Mouse (Mus musculus) lung, embryonic 16.5 days (tissue): ENCODE measurements around the gene Mea1. TPM values are rescaled to one million over a fixed set of nuclear protein-coding genes. Genes with fewer than 3 reads are reported as not detected.
A peak's percentile ranks its signal among the peaks of the same experiment; 100 is the strongest.

Experiments
- ATAC-seq: fragments of 200-750 bp; cut with Nextera tagmentation; 2 replicates; pipeline ENCODE4 v1.8.0; 2017; ENCODE audit warnings: low read depth, mild to moderate bottlenecking, moderate library complexity
- H3K27ac ChIP-seq: fragments of 300-500 bp; sonication (generic); 2 replicates; pipeline ENCODE4 v1.5.1; 2014; ENCODE audit warnings: mild to moderate bottlenecking, control low read depth, low read length
- H3K27me3 ChIP-seq: fragments of 300-500 bp; sonication (generic); 2 replicates; pipeline ENCODE4 v1.6.1; 2014; ENCODE audit warnings: low read depth, low read length, mixed read lengths; ENCODE audit not compliant: control insufficient read depth, insufficient read depth
- H3K36me3 ChIP-seq: fragments of 300-500 bp; sonication (generic); 2 replicates; pipeline ENCODE4 v1.6.1; 2014; ENCODE audit warnings: low read length; ENCODE audit not compliant: control insufficient read depth, insufficient read depth
- H3K4me1 ChIP-seq: fragments of 300-500 bp; sonication (generic); replicated peaks from 2 replicates; pipeline ENCODE4 v1.6.1; 2014; ENCODE audit warnings: low read length, mixed read lengths; ENCODE audit not compliant: control insufficient read depth, insufficient read depth
- H3K4me2 ChIP-seq: fragments of 300-500 bp; sonication (generic); 2 replicates; pipeline ENCODE4 v1.6.1; 2014; ENCODE audit warnings: low read depth, low read length, control low read depth
- H3K4me3 ChIP-seq: fragments of 300-500 bp; sonication (generic); 2 replicates; pipeline ENCODE4 v1.5.1; 2014; ENCODE audit warnings: mild to moderate bottlenecking, low read length, control low read depth
- H3K9ac ChIP-seq: fragments of 300-500 bp; sonication (generic); 2 replicates; pipeline ENCODE4 v1.6.1; 2014; ENCODE audit warnings: low read length, control low read depth
- H3K9me3 ChIP-seq: fragments of 300-500 bp; sonication (generic); 2 replicates; pipeline ENCODE4 v1.6.1; 2016; ENCODE audit warnings: low read length; ENCODE audit not compliant: control insufficient read depth
- WGBS: fragments of 180-500 bp; shearing (Covaris S2); extraction: QIAGEN DNeasy Blood & Tissue Kit; methylation state at CpG from one replicate; pipeline ENCODE4 v1.1.7; 2014; 5-methylcytosine and 5-hydroxymethylcytosine counted together
- polyA plus RNA-seq: library from polyadenylated mRNA; unstranded; fragments of >200 nt; fragmentation: Nextera tagmentation; extraction: Ambion mirVana; gene quantifications from 2 replicates; pipeline ENCODE4 v1.2.1, GENCODE M21; 2015

The Mea1 gene
- polyA plus RNA-seq, 1 experiment from 2014 or later = 129 TPM

DNA sequence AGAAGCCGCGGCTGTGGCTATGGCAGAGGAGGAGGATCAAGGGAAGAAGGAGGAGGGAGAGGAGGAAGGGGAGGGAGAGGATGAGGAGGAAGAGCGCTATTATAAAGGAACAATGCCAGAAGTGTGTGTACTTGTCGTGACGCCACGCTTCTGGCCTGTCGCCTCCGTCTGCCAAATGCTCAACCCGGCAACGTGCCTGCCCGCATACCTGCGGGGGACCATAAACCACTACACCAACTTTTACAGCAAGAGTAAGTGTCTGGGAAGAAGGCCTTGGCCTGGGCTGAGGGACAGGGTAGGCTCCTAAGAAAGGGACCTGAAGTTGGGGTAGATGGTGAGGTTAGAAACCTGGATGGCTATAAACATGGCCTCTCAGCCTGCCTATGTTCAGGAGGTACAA is 16.6 kb upstream of the Mea1 start:
- H3K4me1 ChIP-seq = no peaks in the 10 kb centered on the region
- H3K4me3 ChIP-seq = no peak overlapping the region
- H3K36me3 ChIP-seq = peaks cover 67% of the 10 kb centered on the region
- H3K9me3 ChIP-seq = no peaks in the 10 kb centered on the region
- ATAC-seq = no peak
- no peak overlapping the region for H3K27ac ChIP-seq
- H3K4me2 ChIP-seq = no peak overlapping the region
- no peak overlapping the region for H3K9ac ChIP-seq
- H3K27me3 ChIP-seq = no peaks in the 10 kb centered on the region
- WGBS = 86% methylated on average over 12 of the region's 12 CpGs

DNA sequence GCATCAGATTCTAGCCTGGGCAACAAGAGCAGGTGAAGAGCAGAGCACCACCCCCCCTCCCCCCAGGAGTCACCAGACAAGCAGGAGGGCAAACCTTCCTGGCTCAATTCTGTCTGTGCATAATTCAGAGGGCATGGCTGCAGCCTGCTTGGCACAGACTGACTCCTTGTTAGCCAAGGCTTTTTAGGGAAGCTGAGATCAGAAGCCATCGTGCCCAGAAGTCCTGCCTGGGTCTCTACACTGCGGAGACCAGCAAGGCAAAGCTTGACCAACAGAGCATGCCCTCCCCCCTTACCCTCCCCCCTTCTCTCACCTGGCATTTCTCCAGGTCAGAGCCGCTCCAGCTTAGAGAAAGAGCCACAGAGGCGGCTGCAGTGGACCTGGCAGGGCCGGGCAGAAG is 15.9 kb upstream of the Mea1 start:
- WGBS = 76% methylated on average over 5 of the region's 5 CpGs
- H3K4me1 ChIP-seq = no peaks in the 10 kb centered on the region
- no peak overlapping the region for H3K27ac ChIP-seq
- H3K4me3 ChIP-seq = no peak overlapping the region
- no peaks in the 10 kb centered on the region for H3K27me3 ChIP-seq
- H3K4me2 ChIP-seq = no peak overlapping the region
- no peaks in the 10 kb centered on the region for H3K9me3 ChIP-seq
- peaks cover 62% of the 10 kb centered on the region for H3K36me3 ChIP-seq
- no peak for ATAC-seq
- H3K9ac ChIP-seq = no peak overlapping the region

DNA sequence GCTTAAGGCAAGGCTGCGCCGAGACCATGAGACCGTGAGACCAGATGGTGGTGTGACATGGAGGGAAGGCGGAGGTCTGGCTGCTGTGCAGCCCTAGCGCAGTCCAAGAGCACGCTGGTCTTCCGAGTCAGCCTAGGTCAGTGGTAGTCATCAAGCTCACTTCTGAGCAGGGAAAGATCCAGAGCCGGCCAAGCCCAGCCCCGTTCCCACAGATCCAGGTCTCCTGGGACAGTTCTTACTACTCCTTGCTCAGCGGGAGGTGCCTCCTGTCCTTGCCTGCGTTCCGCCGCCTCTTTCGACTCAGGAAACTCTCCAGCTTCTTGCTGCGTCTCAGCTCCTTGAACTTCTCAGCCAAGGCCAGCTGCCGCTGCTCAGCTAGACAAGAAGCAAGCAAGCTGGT is 10.9 kb upstream of the Mea1 start:
- Histone ChIP-seq H3K9ac (no peak overlapping the region), H3K27ac (no peak overlapping the region), H3K4me3 (no peak overlapping the region), H3K36me3 (peaks cover 38% of the 10 kb centered on the region), H3K27me3 (no peaks in the 10 kb centered on the region), H3K9me3 (no peaks in the 10 kb centered on the region), H3K4me2 (no peak overlapping the region), H3K4me1 (no peaks in the 10 kb centered on the region)
- 88% methylated on average over 16 of the region's 16 CpGs for WGBS
- no peak for ATAC-seq

DNA sequence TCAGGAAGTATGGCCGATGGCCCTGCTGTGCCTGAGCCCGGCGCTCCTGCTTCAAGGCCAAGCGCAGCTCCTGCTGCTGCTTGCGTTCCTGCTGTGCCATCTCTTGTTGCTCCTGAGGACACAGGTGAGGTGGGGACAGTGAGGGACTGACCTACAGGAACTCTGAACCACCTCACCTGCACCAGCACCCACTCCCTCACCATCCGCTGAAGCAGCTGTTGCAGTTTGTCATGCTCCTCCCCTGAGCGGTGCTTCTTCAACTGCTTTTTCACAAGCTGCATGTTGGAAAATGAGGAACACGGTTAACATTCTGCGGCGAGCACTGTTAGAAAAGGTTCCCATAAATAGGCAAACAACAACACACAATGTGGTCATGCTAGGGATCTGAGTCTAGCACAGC is 8.7 kb upstream of the Mea1 start:
- Histone ChIP-seq H3K36me3 (peaks cover 22% of the 10 kb centered on the region), H3K4me1 (peaks cover 10% of the 10 kb centered on the region), H3K27ac (no peak overlapping the region), H3K9me3 (no peaks in the 10 kb centered on the region), H3K4me3 (no peak overlapping the region), H3K9ac (no peak overlapping the region), H3K4me2 (no peak overlapping the region), H3K27me3 (no peaks in the 10 kb centered on the region)
- no peak for ATAC-seq
- WGBS = 94% methylated on average over 10 of the region's 10 CpGs

DNA sequence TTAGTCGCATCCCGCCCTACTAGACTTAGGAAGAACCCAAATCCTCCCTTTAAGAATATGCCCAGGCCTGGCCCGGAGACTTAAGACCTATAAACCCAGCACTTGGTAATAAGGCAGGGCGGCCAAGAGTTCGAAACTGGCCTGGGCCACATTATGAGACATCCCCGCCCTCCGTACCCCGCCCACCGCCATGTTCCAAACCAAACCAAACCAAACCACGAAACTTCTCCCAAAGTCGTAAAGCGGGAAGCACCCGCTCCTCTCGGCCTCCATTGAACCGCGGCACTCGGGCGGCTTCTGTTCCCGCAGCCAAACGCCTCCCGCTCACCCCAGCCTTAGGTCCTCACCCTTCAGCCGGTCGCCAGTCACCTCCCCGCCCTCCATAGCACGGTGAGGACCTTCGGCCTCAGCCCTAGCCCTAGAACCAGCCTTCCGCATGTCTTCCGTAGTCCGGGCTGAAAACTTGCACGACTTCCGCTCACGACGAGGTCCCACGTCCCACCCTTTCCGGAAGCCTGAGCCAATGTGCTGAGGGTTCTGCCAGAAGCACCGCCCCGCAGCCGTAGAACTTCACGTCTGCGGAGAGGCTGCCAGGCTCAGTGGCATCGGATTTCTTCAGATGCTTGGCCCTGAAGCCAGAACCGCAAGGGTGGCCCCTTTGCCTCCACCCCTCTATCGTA is 4.6 kb upstream of the Mea1 start, which contains the start of gene Rrp36:
Gene Rrp36, minus strand, starts transcription at position 503 of the 680 bp plus-strand sequence.
- Histone ChIP-seq H3K4me2 (peak within 1 kb of the TSS; percentile 86), H3K4me3 (peak within 1 kb of the TSS; percentile 81), H3K4me1 (peaks cover 17% of the 10 kb centered on the region), H3K9ac (peak within 1 kb of the TSS; percentile 76), H3K36me3 (peaks cover 29% of the 10 kb centered on the region), H3K27ac (peak within 1 kb of the TSS; percentile 86), H3K27me3 (no peaks in the 10 kb centered on the region), H3K9me3 (no peaks in the 10 kb centered on the region)
- peak; percentile 95 for ATAC-seq
- under 1% methylated on average over 43 of the region's 43 CpGs for WGBS

DNA sequence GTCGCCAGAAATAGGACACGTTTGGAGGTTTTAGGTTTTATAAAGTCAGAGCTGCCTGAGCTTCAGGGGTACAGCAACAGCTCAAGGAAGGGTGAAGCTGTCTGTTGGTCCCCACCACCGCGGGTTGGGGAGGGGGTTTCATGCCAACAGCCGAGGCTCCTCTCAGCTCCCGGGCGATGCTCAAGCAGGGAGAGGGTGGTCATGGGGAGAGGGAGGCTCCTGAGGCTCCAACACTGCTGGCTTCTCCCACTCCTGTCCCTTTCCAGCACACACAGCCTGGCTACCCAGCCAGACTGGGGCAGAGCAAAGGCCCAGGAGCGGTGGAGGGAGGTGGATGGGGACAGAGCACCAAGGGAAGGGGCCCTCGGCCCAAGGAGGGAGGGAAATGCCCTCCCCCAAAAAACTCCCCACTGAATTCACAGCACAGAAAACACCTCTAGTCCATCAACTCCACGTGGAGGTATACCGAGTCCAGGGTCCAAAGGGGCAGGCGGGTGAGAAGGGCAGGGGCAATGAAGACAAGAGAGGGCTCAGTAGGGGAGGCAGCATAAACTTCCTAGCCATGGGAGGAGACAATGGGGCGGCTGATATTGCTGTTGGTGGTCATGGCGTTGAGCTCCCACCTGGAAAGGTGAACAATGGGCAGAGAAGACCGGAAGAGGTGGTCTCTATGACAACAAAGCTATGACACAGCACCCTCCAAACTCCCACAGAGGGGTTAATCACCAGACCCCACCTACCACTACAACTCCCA is 3.9 kb upstream of the Mea1 start:
- H3K27ac ChIP-seq = peak overlapping the region; percentile 86
- H3K27me3 ChIP-seq = no peaks in the 10 kb centered on the region
- peaks cover 23% of the 10 kb centered on the region for H3K36me3 ChIP-seq
- no peaks in the 10 kb centered on the region for H3K9me3 ChIP-seq
- H3K4me1 ChIP-seq = peaks cover 24% of the 10 kb centered on the region
- H3K4me2 ChIP-seq = peak overlapping the region; percentile 86
- 20% methylated on average over 15 of the region's 15 CpGs for WGBS
- peak overlapping the region; percentile 81 for H3K4me3 ChIP-seq
- H3K9ac ChIP-seq = peak overlapping the region; percentile 60
- no peak; the same call in 1 of the 2 replicates for ATAC-seq

DNA sequence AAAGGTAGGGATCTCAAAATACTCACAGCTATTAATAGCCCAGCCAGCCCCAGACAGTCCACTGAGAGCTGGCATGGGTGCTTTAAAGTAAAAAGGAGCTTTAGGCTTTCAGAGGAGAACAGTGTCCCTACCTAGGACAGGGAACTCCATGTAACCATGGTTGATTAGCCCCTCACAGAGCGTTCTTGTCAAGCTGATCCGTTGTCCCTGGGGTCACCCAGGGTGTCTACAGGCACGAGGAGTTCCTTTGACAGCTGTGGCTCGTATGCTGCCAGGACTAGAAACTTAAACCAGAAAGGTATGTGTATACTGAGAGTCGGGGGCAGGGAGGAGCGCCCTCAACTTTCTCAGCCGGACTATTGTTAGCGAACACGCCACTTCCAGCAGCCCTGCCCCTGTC is 318 bp downstream of the Mea1 start:
- Histone ChIP-seq H3K9me3 (no peaks in the 10 kb centered on the region), H3K9ac (peak overlapping the region; percentile 74), H3K4me3 (no peak overlapping the region), H3K4me2 (peak overlapping the region; percentile 88), H3K27me3 (no peaks in the 10 kb centered on the region), H3K4me1 (peaks cover 27% of the 10 kb centered on the region), H3K36me3 (peaks cover 29% of the 10 kb centered on the region), H3K27ac (no peak overlapping the region)
- 27% methylated on average over 9 of the region's 9 CpGs for WGBS
- ATAC-seq = no peak

DNA sequence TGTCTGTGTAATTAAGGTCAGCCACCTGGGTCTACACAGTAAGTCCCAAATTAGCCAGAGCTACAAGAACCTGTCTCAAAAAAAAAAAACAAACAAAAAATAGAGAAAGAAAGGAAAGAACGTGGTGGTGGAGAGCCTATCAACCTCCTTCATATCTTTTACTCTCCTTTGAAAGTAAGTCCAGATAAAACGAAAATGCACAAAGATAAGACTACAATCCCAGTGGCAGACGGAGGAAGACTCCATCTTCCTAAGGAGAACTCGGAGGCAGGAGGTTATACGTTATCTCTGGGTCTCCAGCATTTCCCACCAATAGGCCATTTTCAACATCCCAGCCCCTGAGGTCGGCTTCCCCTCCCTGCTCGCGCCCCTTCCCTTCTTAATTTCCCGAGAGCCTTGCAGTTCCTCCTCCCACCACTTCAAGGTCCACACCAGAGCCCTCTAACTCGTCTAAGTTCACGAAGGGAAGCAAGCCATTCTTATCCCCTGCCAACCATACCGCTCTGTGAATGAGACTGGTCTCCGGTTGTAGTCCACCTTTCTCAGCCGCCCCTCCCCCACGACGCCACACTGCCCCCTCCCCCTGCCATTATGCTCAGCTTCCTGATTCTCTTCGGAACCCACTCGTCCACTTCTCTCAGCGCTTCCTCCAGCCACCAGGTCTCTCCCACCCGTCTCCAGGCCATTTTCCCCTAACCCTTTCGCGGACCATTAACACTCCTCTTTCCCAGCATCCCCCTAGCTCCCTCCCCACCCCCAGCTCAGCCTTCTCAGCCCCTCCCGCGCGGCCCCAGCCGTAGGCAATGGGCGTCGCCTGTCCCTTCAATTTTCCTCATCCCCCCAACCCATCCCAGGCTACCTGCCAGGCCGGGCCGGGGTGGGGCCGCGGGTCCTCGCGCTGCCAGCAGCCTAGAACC is 1.5 kb downstream of the Mea1 start:
- Histone ChIP-seq H3K4me3 (peak overlapping the region; percentile 71), H3K27me3 (no peaks in the 10 kb centered on the region), H3K27ac (peak overlapping the region; percentile 88), H3K9me3 (no peaks in the 10 kb centered on the region), H3K9ac (peak overlapping the region; percentile 74), H3K36me3 (peaks cover 39% of the 10 kb centered on the region), H3K4me1 (peaks cover 21% of the 10 kb centered on the region), H3K4me2 (peak overlapping the region; percentile 88)
- WGBS = under 1% methylated on average over 34 of the region's 34 CpGs
- no peak; the same call in 1 of the 2 replicates for ATAC-seq
